In the genomic region with DNA sequence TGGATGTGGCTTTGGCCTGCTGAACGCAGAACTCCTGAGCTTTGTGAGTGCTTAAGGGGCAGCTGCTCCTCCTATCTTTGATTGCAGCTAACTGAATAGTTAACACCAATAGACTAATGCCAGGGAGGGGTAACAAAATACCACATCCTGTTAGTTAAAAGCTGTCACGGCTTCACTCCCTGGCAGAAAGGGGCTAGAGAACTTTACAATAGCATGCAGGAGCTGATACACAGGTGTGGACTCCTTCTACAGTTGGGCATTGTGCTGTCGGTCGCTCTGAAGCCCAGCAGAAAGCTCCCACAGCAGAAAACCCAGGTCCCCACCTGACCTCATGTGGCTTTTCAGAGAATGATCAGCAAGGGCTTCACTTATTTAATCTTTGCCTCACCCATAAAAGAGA, we compare ENCODE assay signal across 16 mouse cellular contexts.
DNase-seq lines count a peak whose midpoint lies in the region; ATAC-seq and TF ChIP-seq lines count a peak whose summit lies in the region.
"Had no signal": no experiment of that assay in that cellular context is flagged by ENCODE, and none has a peak within 500 bp of the region (broad histone marks: within the 10 kb centered on the region; RNA-seq: fewer than 3 reads in every experiment).

No protein-coding gene starts in this region.

- H3K27me3 ChIP-seq in splenic B cell, adult 2 months (ENCODE audit: control insufficient read depth, insufficient read depth, low read length, poor library complexity, severe bottlenecking) = no peaks in the 10 kb centered on the region
- H3K27me3 ChIP-seq in kidney, embryonic 15.5 days = no peaks in the 10 kb centered on the region
- H3K27me3 ChIP-seq: embryonic facial prominence, embryonic 15.5 days; forebrain, embryonic 15.5 days had no signal

- peaks cover 16% of the 10 kb centered on the region; the same call in 1 of the 2 replicates for H3K4me1 ChIP-seq in kidney, embryonic 15.5 days

- 36% methylated on average over 4 of the region's 4 CpGs for WGBS in kidney, embryonic 15.5 days

- no peak overlapping the region for H3K9ac ChIP-seq in kidney, embryonic 15.5 days
- H3K9ac ChIP-seq: embryonic facial prominence, embryonic 15.5 days; forebrain, embryonic 15.5 days; liver, embryonic 14.5 days had no signal

- H3K36me3 ChIP-seq in splenic B cell, adult 2 months (ENCODE audit: control insufficient read depth, insufficient read depth, low read length, poor library complexity, severe bottlenecking) = no peaks in the 10 kb centered on the region
- H3K36me3 ChIP-seq in kidney, embryonic 15.5 days = peaks cover 15% of the 10 kb centered on the region
- H3K36me3 ChIP-seq: embryonic facial prominence, embryonic 15.5 days; forebrain, embryonic 15.5 days had no signal

- H3K27ac ChIP-seq in layer of hippocampus, adult 2 months = no peak overlapping the region
- no peak overlapping the region for H3K27ac ChIP-seq in kidney, embryonic 15.5 days
- H3K27ac ChIP-seq: embryonic facial prominence, embryonic 15.5 days; forebrain, embryonic 15.5 days; liver, embryonic 14.5 days; macrophage had no signal

- 0 out of 2 replicates have a peak, but pooled peaks have one; percentile 6 for TF ChIP-seq CTCF in layer of hippocampus, adult 2 months (conservative IDR thresholded peaks at IDR 0.05)

- no peak overlapping the region for H3K4me2 ChIP-seq in kidney, embryonic 15.5 days
- H3K4me2 ChIP-seq: embryonic facial prominence, embryonic 15.5 days; forebrain, embryonic 15.5 days had no signal

- no peak for DNase-seq in layer of hippocampus, adult 2 months (ENCODE audit: low spot score in 2 of 2)
- no peak for DNase-seq in layer of hippocampus, postnatal 36 days
- peak; percentile 48 for DNase-seq in splenic B cell, adult 2 months (ENCODE audit: low read depth, low spot score)
- no peak for DNase-seq in Muller cell, postnatal 12 days (ENCODE audit: inconsistent ontology term)
- DNase-seq in gastrocnemius, postnatal 10 days = no peak
- DNase-seq: cerebellum, postnatal 10 days; heart, adult 18-20 months; kidney, adult 2 months had no signal

- H3K4me3 ChIP-seq in layer of hippocampus, adult 2 months = no peak overlapping the region
- no peak overlapping the region for H3K4me3 ChIP-seq in kidney, embryonic 15.5 days (replicated peaks)
- H3K4me3 ChIP-seq: embryonic facial prominence, embryonic 15.5 days; forebrain, embryonic 15.5 days; myocyte had no signal

- H3K9me3 ChIP-seq in kidney, embryonic 15.5 days (replicated peaks) = no peaks in the 10 kb centered on the region
- H3K9me3 ChIP-seq: embryonic facial prominence, embryonic 15.5 days; forebrain, embryonic 15.5 days had no signal

- peak; percentile 73 for ATAC-seq in CD4-positive, CD25-positive, alpha-beta regulatory T cell, adult 4 months
- peak; percentile 50 to 60 for ATAC-seq in hematopoietic stem cell, adult 5-6 weeks (replicated peaks in 1 of 2; ENCODE audit: insufficient read depth in 1 of 2, low FRiP score in 2 of 2, low TSS enrichment in 1 of 2, low read depth in 1 of 2, poor library complexity in 2 of 2, severe bottlenecking in 2 of 2)
- ATAC-seq in kidney, embryonic 15.5 days (replicated peaks; ENCODE audit: low FRiP score) = no peak
- ATAC-seq: forebrain, embryonic 15.5 days had no signal
